Mouse (Mus musculus): ENCODE results near the gene Srbd1. TPM values are rescaled to one million over a fixed set of nuclear protein-coding genes. Genes with fewer than 3 reads are reported as not detected.

The Srbd1 gene
- polyA plus RNA-seq, 1 experiment from 2014 or later = 7.6 TPM

- DNase-seq (ENCODE audit: low spot score) (no peak), ATAC-seq (ENCODE audit: low FRiP score) (no peak)
- H3K4me3 ChIP-seq (replicated peaks; ENCODE audit: low read length) = no peak overlapping the region
- H3K36me3 ChIP-seq (replicated peaks; ENCODE audit: control insufficient read depth, insufficient read depth) = no peaks in the 10 kb centered on the region
- no peak overlapping the region for H3K27ac ChIP-seq
- H3K27me3 ChIP-seq (ENCODE audit: control insufficient read depth, insufficient read depth, low read length) = no peaks in the 10 kb centered on the region
- H3K4me1 ChIP-seq (replicated peaks; ENCODE audit: control insufficient read depth, insufficient read depth, low read length) = no peaks in the 10 kb centered on the region
- 90% methylated on average over 7 of the region's 7 CpGs for WGBS
- H3K4me2 ChIP-seq (replicated peaks) = no peak overlapping the region
- H3K9me3 ChIP-seq (ENCODE audit: control insufficient read depth, low read length) = no peaks in the 10 kb centered on the region
- H3K9ac ChIP-seq = no peak overlapping the region
These were observed 79.1 kb downstream of the Srbd1 start for GRCm38 (mm10) chr17:86065833-86066232.

- Histone ChIP-seq H3K4me1 (replicated peaks; ENCODE audit: control insufficient read depth, insufficient read depth, low read length) (no peaks in the 10 kb centered on the region), H3K4me3 (replicated peaks; ENCODE audit: low read length) (no peak overlapping the region), H3K9me3 (ENCODE audit: control insufficient read depth, low read length) (peaks cover 2% of the 10 kb centered on the region; the same call in 1 of the 2 replicates), H3K27me3 (ENCODE audit: control insufficient read depth, insufficient read depth, low read length) (no peaks in the 10 kb centered on the region), H3K9ac (no peak overlapping the region), H3K4me2 (replicated peaks) (no peak overlapping the region), H3K36me3 (replicated peaks; ENCODE audit: control insufficient read depth, insufficient read depth) (no peaks in the 10 kb centered on the region), H3K27ac (no peak overlapping the region)
- ATAC-seq (ENCODE audit: low FRiP score) (no peak), DNase-seq (ENCODE audit: low spot score) (peak; percentile 76)
- WGBS = 15% methylated on average over 5 of the region's 5 CpGs
These were observed 81.5 kb downstream of the Srbd1 start for GRCm38 (mm10) chr17:86063461-86063860.

- 89% methylated on average over 5 of the region's 5 CpGs for WGBS
- H3K4me2 ChIP-seq (replicated peaks) = no peak overlapping the region
- H3K9ac ChIP-seq = no peak overlapping the region
- H3K27me3 ChIP-seq (ENCODE audit: control insufficient read depth, insufficient read depth, low read length) = no peaks in the 10 kb centered on the region
- H3K27ac ChIP-seq = no peak overlapping the region
- DNase-seq (ENCODE audit: low spot score) (no peak), ATAC-seq (ENCODE audit: low FRiP score) (no peak)
- H3K36me3 ChIP-seq (replicated peaks; ENCODE audit: control insufficient read depth, insufficient read depth) = no peaks in the 10 kb centered on the region
- no peaks in the 10 kb centered on the region for H3K4me1 ChIP-seq (replicated peaks; ENCODE audit: control insufficient read depth, insufficient read depth, low read length)
- no peak overlapping the region for H3K4me3 ChIP-seq (replicated peaks; ENCODE audit: low read length)
- H3K9me3 ChIP-seq (ENCODE audit: control insufficient read depth, low read length) = peaks cover 5% of the 10 kb centered on the region; the same call in 1 of the 2 replicates
These were observed 84.1 kb downstream of the Srbd1 start for GRCm38 (mm10) chr17:86060911-86061310.

- no peaks in the 10 kb centered on the region for H3K9me3 ChIP-seq (ENCODE audit: control insufficient read depth, low read length)
- no peaks in the 10 kb centered on the region for H3K27me3 ChIP-seq (ENCODE audit: control insufficient read depth, insufficient read depth, low read length)
- no peak overlapping the region for H3K4me2 ChIP-seq (replicated peaks)
- 85% methylated on average over 13 of the region's 13 CpGs for WGBS
- no peak overlapping the region for H3K27ac ChIP-seq
- H3K36me3 ChIP-seq (replicated peaks; ENCODE audit: control insufficient read depth, insufficient read depth) = no peaks in the 10 kb centered on the region
- ATAC-seq (ENCODE audit: low FRiP score) = no peak
- H3K4me3 ChIP-seq (replicated peaks; ENCODE audit: low read length) = no peak overlapping the region
- no peaks in the 10 kb centered on the region for H3K4me1 ChIP-seq (replicated peaks; ENCODE audit: control insufficient read depth, insufficient read depth, low read length)
- no peak for DNase-seq (ENCODE audit: low spot score)
- no peak overlapping the region for H3K9ac ChIP-seq
These were observed 104.6 kb downstream of the Srbd1 start for GRCm38 (mm10) chr17:86040221-86040984.

GRCm38 (mm10) chr17:86039741-86040140, 105.2 kb downstream of the Srbd1 start:
- Histone ChIP-seq H3K27ac (no peak overlapping the region), H3K4me1 (replicated peaks; ENCODE audit: control insufficient read depth, insufficient read depth, low read length) (no peaks in the 10 kb centered on the region), H3K4me3 (replicated peaks; ENCODE audit: low read length) (no peak overlapping the region), H3K36me3 (replicated peaks; ENCODE audit: control insufficient read depth, insufficient read depth) (no peaks in the 10 kb centered on the region), H3K9ac (no peak overlapping the region), H3K9me3 (ENCODE audit: control insufficient read depth, low read length) (no peaks in the 10 kb centered on the region), H3K4me2 (replicated peaks) (no peak overlapping the region), H3K27me3 (ENCODE audit: control insufficient read depth, insufficient read depth, low read length) (no peaks in the 10 kb centered on the region)
- ATAC-seq (ENCODE audit: low FRiP score) (no peak), DNase-seq (ENCODE audit: low spot score) (no peak)
- WGBS = 84% methylated on average over 3 of the region's 3 CpGs

GRCm38 (mm10) chr17:86038211-86038648, 106.7 kb downstream of the Srbd1 start:
- no peaks in the 10 kb centered on the region for H3K9me3 ChIP-seq (ENCODE audit: control insufficient read depth, low read length)
- 67% methylated on average over 13 of the region's 13 CpGs for WGBS
- no peaks in the 10 kb centered on the region for H3K36me3 ChIP-seq (replicated peaks; ENCODE audit: control insufficient read depth, insufficient read depth)
- no peak overlapping the region for H3K4me3 ChIP-seq (replicated peaks; ENCODE audit: low read length)
- H3K4me2 ChIP-seq (replicated peaks) = no peak overlapping the region
- H3K27me3 ChIP-seq (ENCODE audit: control insufficient read depth, insufficient read depth, low read length) = no peaks in the 10 kb centered on the region
- ATAC-seq (ENCODE audit: low FRiP score) (no peak), DNase-seq (ENCODE audit: low spot score) (no peak)
- H3K4me1 ChIP-seq (replicated peaks; ENCODE audit: control insufficient read depth, insufficient read depth, low read length) = no peaks in the 10 kb centered on the region
- no peak overlapping the region for H3K9ac ChIP-seq
- no peak overlapping the region for H3K27ac ChIP-seq

GRCm38 (mm10) chr17:86035576-86035975, 109.4 kb downstream of the Srbd1 start:
- Histone ChIP-seq H3K4me2 (replicated peaks) (no peak overlapping the region), H3K36me3 (replicated peaks; ENCODE audit: control insufficient read depth, insufficient read depth) (no peaks in the 10 kb centered on the region), H3K4me3 (replicated peaks; ENCODE audit: low read length) (no peak overlapping the region), H3K27me3 (ENCODE audit: control insufficient read depth, insufficient read depth, low read length) (no peaks in the 10 kb centered on the region), H3K9ac (no peak overlapping the region), H3K27ac (no peak overlapping the region), H3K9me3 (ENCODE audit: control insufficient read depth, low read length) (no peaks in the 10 kb centered on the region), H3K4me1 (replicated peaks; ENCODE audit: control insufficient read depth, insufficient read depth, low read length) (no peaks in the 10 kb centered on the region)
- 91% methylated on average over 3 of the region's 3 CpGs for WGBS
- ATAC-seq (ENCODE audit: low FRiP score) = no peak
- DNase-seq (ENCODE audit: low spot score) = no peak

GRCm38 (mm10) chr17:86035146-86035545, 109.8 kb downstream of the Srbd1 start:
- DNase-seq (ENCODE audit: low spot score) (no peak), ATAC-seq (ENCODE audit: low FRiP score) (no peak)
- Histone ChIP-seq H3K4me3 (replicated peaks; ENCODE audit: low read length) (no peak overlapping the region), H3K36me3 (replicated peaks; ENCODE audit: control insufficient read depth, insufficient read depth) (no peaks in the 10 kb centered on the region), H3K27me3 (ENCODE audit: control insufficient read depth, insufficient read depth, low read length) (no peaks in the 10 kb centered on the region), H3K4me1 (replicated peaks; ENCODE audit: control insufficient read depth, insufficient read depth, low read length) (no peaks in the 10 kb centered on the region; the same call in 1 of the 2 replicates), H3K9me3 (ENCODE audit: control insufficient read depth, low read length) (no peaks in the 10 kb centered on the region), H3K4me2 (replicated peaks) (no peak overlapping the region), H3K27ac (no peak overlapping the region), H3K9ac (no peak overlapping the region)
- WGBS = 90% methylated on average over 12 of the region's 12 CpGs

GRCm38 (mm10) chr17:86034641-86035040, 110.3 kb downstream of the Srbd1 start:
- no peak for ATAC-seq (ENCODE audit: low FRiP score)
- Histone ChIP-seq H3K36me3 (replicated peaks; ENCODE audit: control insufficient read depth, insufficient read depth) (no peaks in the 10 kb centered on the region), H3K9ac (no peak overlapping the region), H3K4me3 (replicated peaks; ENCODE audit: low read length) (no peak overlapping the region), H3K4me2 (replicated peaks) (no peak overlapping the region), H3K27me3 (ENCODE audit: control insufficient read depth, insufficient read depth, low read length) (no peaks in the 10 kb centered on the region), H3K27ac (no peak overlapping the region), H3K9me3 (ENCODE audit: control insufficient read depth, low read length) (no peaks in the 10 kb centered on the region), H3K4me1 (replicated peaks; ENCODE audit: control insufficient read depth, insufficient read depth, low read length) (no peaks in the 10 kb centered on the region; the same call in 1 of the 2 replicates)
- 86% methylated on average over 6 of the region's 6 CpGs for WGBS
- DNase-seq (ENCODE audit: low spot score) = no peak

All from hindbrain, embryonic 14.5 days (tissue).